Mouse (Mus musculus) midbrain, postnatal 0 days (tissue): ENCODE measurements around the gene Mycbp2. TPM values are rescaled to one million over a fixed set of nuclear protein-coding genes. Genes with fewer than 3 reads are reported as not detected.

Experiments used
- ATAC-seq: fragments of 200-750 bp; cut with Nextera tagmentation; 2 replicates; pipeline ENCODE4 v1.8.0; 2017; ENCODE audit warnings: moderate number of reproducible peaks, mild to moderate bottlenecking, moderate TSS enrichment, moderate library complexity; ENCODE audit not compliant: low FRiP score
- DNase-seq: peaks from one replicate; pipeline ENCODE4 v3.0.0-alpha.2; 2015; ENCODE audit warnings: low spot score
- H3K27ac ChIP-seq: fragments of 300-500 bp; sonication (generic); 2 replicates; pipeline ENCODE4 v1.5.1; 2014; ENCODE audit warnings: low read depth, mild to moderate bottlenecking, low read length, mixed read lengths
- H3K27me3 ChIP-seq: fragments of 300-500 bp; sonication (generic); 2 replicates; pipeline ENCODE4 v1.6.1; 2014; ENCODE audit warnings: low read length, control low read depth, mixed read lengths; ENCODE audit not compliant: insufficient read depth
- H3K36me3 ChIP-seq: fragments of 300-500 bp; sonication (generic); 2 replicates; pipeline ENCODE4 v1.6.1; 2014; ENCODE audit warnings: low read length, control low read depth, mixed read lengths; ENCODE audit not compliant: insufficient read depth
- H3K4me1 ChIP-seq: fragments of 300-500 bp; sonication (generic); 2 replicates; pipeline ENCODE4 v1.6.1; 2014; ENCODE audit warnings: mild to moderate bottlenecking, control low read depth, antibody characterized with exemption, low read length, mixed read lengths; ENCODE audit not compliant: insufficient read depth
- H3K4me2 ChIP-seq: fragments of 300-500 bp; sonication (generic); 2 replicates; pipeline ENCODE4 v1.6.1; 2014; ENCODE audit warnings: low read depth, mild to moderate bottlenecking, low read length, mixed read lengths; ENCODE audit not compliant: poor library complexity, severe bottlenecking
- H3K4me3 ChIP-seq: fragments of 300-500 bp; sonication (generic); 2 replicates; pipeline ENCODE4 v1.5.1; 2014; ENCODE audit warnings: low read depth, mild to moderate bottlenecking, low read length, moderate library complexity
- H3K9ac ChIP-seq: fragments of 300-500 bp; sonication (generic); replicated peaks from 2 replicates; pipeline ENCODE4 v1.6.1; 2014; ENCODE audit warnings: mild to moderate bottlenecking, low read length, moderate library complexity, mixed read lengths; ENCODE audit not compliant: poor library complexity, severe bottlenecking
- H3K9me3 ChIP-seq: fragments of 300-500 bp; sonication (generic); 2 replicates; pipeline ENCODE4 v1.6.1; 2016; ENCODE audit warnings: low read length, control low read depth
- CTCF ChIP-seq: IDR thresholded peaks from 2 replicates; pipeline ENCODE4 v1.5.1; 2016; ENCODE audit warnings: antibody characterized with exemption, mild to moderate bottlenecking
- WGBS: fragments of 180-500 bp; shearing (Covaris S2); extraction: QIAGEN DNeasy Blood & Tissue Kit; methylation state at CpG from one replicate; pipeline ENCODE4 v1.1.7; 2014; 5-methylcytosine and 5-hydroxymethylcytosine counted together
- polyA plus RNA-seq: library from polyadenylated mRNA; unstranded; fragments of >200 nt; fragmentation: Nextera tagmentation; extraction: Ambion mirVana; gene quantifications from 2 replicates; pipeline ENCODE4 v1.2.1, GENCODE M21; 2015
- total RNA-seq: library from RNA; depleted of rRNA; stranded (reverse); fragments of >200 nt; gene quantifications from 2 replicates; pipeline ENCODE4 v1.2.3, GENCODE M21; 2014; rRNA removed

Gene Mycbp2
- total RNA-seq: 110 and 140 TPM in 2 replicates
- 52.7 and 64.2 TPM in 2 replicates for polyA plus RNA-seq

DNA sequence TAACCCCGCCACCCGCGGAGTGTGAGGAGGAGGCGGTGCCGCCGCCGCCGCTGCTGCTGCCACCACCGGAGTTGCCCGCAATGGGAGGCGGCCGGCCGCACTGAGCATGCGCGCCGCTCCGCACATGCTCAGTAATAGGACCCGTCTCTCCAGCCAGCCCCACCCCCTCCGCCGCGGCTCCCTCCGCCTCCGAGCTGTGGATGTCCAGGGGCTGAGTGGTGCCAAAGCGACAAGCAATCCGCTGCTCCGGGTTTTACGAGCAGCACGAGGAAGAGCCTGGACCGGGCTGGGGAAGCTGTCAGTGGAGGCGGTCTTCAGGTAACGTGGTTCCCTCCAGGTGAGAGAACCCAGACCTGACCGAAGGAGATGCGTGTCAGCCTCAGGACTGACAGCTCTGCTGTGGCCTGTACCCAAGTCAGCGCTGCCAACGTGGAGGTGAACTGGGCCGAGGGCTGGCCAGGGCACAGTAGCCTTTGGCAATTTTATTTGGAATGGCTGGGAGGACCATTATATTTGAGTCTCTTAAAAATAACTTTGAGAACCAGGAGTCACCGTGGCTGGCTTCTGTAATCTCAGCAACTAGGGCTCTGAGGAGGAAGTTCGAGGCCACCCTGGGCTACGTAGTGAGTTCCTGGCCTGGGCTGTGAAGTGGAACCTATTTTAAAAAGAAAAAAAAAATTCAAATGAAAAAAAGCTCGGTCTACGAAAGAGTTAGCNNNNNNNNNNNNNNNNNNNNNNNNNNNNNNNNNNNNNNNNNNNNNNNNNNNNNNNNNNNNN is at the start of gene Mycbp2:
Gene Mycbp2 (minus strand): TSS at position 86 of the 777 bp plus-strand sequence.
- WGBS: 4% methylated on average over 40 of the region's 41 CpGs
- TF ChIP-seq CTCF: no peak; the same call in 1 of the 2 replicates

DNA sequence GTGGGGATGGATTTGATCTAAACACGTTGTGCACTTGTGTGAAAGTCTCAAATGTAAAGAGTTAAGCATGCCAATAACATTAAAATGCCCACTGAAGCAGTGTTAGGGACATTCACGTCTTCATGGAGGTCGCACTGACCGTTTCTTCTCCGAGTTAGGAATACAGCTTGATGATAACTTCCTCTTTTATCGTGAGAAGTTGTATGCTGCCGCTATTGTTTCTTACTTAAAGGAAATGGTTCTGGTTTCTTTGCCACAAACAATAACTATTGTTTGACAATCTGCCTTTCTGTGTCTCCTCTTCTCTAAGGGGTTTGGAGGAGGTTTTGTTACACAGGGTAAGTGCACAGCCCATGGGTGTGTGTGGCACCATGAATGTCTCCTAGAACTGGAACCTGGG is 45.8 kb upstream of the Mycbp2 start:
- no peak overlapping the region for H3K9ac ChIP-seq
- H3K4me2 ChIP-seq: no peak overlapping the region
- no peaks in the 10 kb centered on the region for H3K4me1 ChIP-seq
- WGBS: 69% methylated on average over 7 of the region's 7 CpGs
- no peaks in the 10 kb centered on the region for H3K36me3 ChIP-seq
- H3K9me3 ChIP-seq: no peaks in the 10 kb centered on the region
- H3K4me3 ChIP-seq: no peak overlapping the region
- ATAC-seq: no peak
- no peak overlapping the region for H3K27ac ChIP-seq
- no peaks in the 10 kb centered on the region for H3K27me3 ChIP-seq
- no peak for DNase-seq
- no peak for TF ChIP-seq CTCF

More for the DNA sequence above, at the start of gene Mycbp2:
- Histone ChIP-seq H3K36me3 (no peaks in the 10 kb centered on the region), H3K4me3 (peak within 1 kb of the TSS; percentile 78), H3K4me1 (peaks cover 13% of the 10 kb centered on the region; the same call in 1 of the 2 replicates), H3K9ac (peak within 1 kb of the TSS; percentile 91), H3K27me3 (no peaks in the 10 kb centered on the region), H3K27ac (peak within 1 kb of the TSS; percentile 96), H3K4me2 (peak within 1 kb of the TSS; percentile 68), H3K9me3 (no peaks in the 10 kb centered on the region)
- ATAC-seq (peak; percentile 96), DNase-seq (peak; percentile 98)

DNA sequence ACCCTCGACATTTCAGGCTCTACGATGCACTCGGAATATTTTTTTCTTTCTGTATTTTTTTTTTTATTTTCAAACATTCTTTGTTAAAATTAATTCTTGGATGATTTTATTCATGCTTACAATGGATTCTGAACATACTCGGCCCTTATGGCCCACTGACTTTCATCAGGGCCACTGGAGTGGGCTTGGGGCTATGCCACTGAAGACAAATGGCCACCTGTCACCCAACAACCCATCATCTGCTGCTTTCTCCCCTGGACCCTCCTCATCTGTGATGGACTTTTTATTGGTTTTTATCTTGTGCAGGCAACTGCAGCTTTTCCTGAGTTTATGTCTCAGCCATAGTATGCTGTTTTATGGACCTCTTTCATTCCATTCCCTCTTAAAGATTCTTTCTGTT is 40.8 kb upstream of the Mycbp2 start:
- Histone ChIP-seq H3K9me3 (no peaks in the 10 kb centered on the region), H3K9ac (no peak overlapping the region), H3K27ac (no peak overlapping the region), H3K36me3 (no peaks in the 10 kb centered on the region), H3K4me3 (no peak overlapping the region), H3K4me1 (no peaks in the 10 kb centered on the region), H3K4me2 (no peak overlapping the region), H3K27me3 (no peaks in the 10 kb centered on the region)
- no peak for DNase-seq
- no peak for TF ChIP-seq CTCF
- 92% methylated on average over 4 of the region's 4 CpGs for WGBS
- ATAC-seq: no peak

DNA sequence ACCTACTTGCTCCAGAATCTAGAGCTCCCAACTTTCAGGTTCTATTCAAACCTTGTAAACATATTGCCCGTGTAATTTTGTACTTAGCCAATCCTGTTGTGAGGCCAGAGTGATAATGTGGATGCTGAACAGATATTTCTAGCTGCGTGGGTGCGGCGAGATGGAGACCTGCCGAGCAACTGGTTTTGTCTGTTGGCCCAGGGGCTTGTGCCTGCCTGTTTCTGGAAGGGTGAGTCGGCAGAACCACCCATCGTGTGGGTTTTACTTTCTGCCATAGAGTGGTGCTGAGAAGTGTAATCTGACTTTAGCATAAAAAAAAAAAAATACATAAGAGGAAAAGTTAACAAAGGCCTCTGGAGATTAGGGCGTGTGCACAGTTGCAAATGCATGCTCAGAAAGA is 40.3 kb upstream of the Mycbp2 start:
- no peak for TF ChIP-seq CTCF
- WGBS: 70% methylated on average over 8 of the region's 8 CpGs
- H3K4me2 ChIP-seq: no peak overlapping the region
- no peaks in the 10 kb centered on the region for H3K27me3 ChIP-seq
- no peaks in the 10 kb centered on the region for H3K4me1 ChIP-seq
- DNase-seq: no peak
- no peak for ATAC-seq
- H3K4me3 ChIP-seq: no peak overlapping the region
- no peaks in the 10 kb centered on the region for H3K9me3 ChIP-seq
- no peaks in the 10 kb centered on the region for H3K36me3 ChIP-seq
- no peak overlapping the region for H3K9ac ChIP-seq
- no peak overlapping the region for H3K27ac ChIP-seq

DNA sequence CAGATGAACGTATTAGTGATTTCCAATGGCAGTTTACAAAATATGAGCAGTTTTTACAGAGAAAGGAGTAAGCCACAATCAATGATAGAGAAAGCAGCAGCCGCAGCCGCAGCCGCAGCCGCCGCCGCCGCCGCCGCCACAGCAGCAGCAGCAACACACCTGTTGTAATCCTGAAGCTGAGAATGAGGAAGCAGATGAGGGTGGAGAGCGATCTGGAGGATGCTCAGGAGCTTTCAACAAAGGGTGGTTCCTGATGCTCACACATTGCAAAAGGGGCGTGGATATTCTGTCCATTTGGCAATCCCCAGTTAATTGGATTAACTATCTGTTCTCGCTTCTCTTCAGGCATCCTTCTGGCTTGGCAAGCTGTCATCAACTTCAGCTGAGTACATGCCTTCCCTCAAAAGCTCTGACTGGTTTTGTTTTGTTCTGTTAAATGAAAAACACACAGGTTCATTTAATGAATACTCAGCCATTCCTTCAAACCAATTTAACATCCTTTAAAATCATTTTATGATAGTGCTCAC is 38.5 kb upstream of the Mycbp2 start:
- H3K4me2 ChIP-seq: no peak overlapping the region
- no peak overlapping the region for H3K9ac ChIP-seq
- H3K27ac ChIP-seq: no peak overlapping the region
- no peaks in the 10 kb centered on the region for H3K9me3 ChIP-seq
- no peak for TF ChIP-seq CTCF
- 66% methylated on average over 13 of the region's 13 CpGs for WGBS
- H3K4me3 ChIP-seq: no peak overlapping the region
- ATAC-seq (no peak), DNase-seq (peak; percentile 44)
- no peaks in the 10 kb centered on the region for H3K36me3 ChIP-seq
- no peaks in the 10 kb centered on the region for H3K27me3 ChIP-seq
- H3K4me1 ChIP-seq: no peaks in the 10 kb centered on the region

DNA sequence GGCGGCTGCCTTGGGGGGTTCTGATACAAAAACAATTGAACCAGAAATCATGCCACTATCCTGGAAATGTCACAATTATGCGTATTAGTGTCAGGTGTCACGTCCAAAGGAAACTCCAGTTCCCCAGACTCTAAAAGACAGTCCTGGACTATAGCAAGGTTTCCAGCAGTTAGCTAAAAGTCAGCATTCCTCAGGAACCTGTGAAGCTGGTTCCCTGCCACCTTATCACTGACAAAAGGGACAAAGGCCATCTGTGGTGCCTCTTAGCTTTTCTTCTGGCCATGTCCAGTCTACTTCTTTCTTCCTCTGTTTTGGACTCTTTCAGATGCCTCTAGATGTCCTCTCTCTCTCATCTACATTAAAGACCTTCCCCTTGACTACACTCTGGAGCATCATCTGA is 32.1 kb upstream of the Mycbp2 start:
- WGBS: 83% methylated on average over 3 of the region's 3 CpGs
- Histone ChIP-seq H3K36me3 (no peaks in the 10 kb centered on the region), H3K4me1 (no peaks in the 10 kb centered on the region), H3K9me3 (no peaks in the 10 kb centered on the region), H3K9ac (no peak overlapping the region), H3K27me3 (no peaks in the 10 kb centered on the region), H3K27ac (no peak overlapping the region), H3K4me2 (no peak overlapping the region), H3K4me3 (no peak overlapping the region)
- ATAC-seq (no peak), DNase-seq (no peak)
- TF ChIP-seq CTCF: no peak
